Mouse (Mus musculus): Measurements from ENCODE around the gene Lamc1. TPM values are rescaled to one million over a fixed set of nuclear protein-coding genes. Genes with fewer than 3 reads are reported as not detected.

Gene Lamc1
- polyA plus RNA-seq, 1 experiment from 2014 or later = 52.0 TPM

- Histone ChIP-seq H3K27ac (no peak overlapping the region), H3K4me1 (peaks cover 29% of the 10 kb centered on the region), H3K9me3 (no peaks in the 10 kb centered on the region), H3K27me3 (no peaks in the 10 kb centered on the region), H3K4me2 (no peak overlapping the region; the same call in 1 of the 2 replicates), H3K4me3 (no peak overlapping the region), H3K36me3 (peaks cover 4% of the 10 kb centered on the region; the same call in 1 of the 2 replicates), H3K9ac (no peak overlapping the region)
- 77% methylated on average over 6 of the region's 6 CpGs for WGBS
- ATAC-seq (ENCODE audit: insufficient number of reproducible peaks, low FRiP score, low TSS enrichment, low read depth) = no peak
Observed at GRCm38 (mm10) chr1:153329306-153329705, 3.3 kb downstream of the Lamc1 start.

DNA sequence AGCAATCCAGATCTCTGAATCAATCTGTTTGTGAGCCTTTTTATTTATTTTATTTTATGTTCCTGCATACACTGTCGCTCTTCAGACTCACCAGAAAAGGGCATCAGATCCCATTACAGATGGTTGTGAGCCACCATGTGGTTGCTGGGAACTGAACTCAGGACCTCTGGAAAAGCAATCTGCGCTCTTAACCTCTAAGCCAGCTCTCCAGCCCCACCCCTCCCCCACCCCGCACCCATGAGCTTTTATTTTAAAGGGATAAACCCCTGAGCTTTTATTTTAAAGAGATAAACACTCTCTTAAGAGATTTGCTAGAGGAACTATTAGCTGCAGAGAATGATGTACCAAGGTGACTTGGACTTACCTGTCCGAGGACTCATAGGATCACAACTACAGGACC is 5.5 kb downstream of the Lamc1 start:
- peaks cover 22% of the 10 kb centered on the region for H3K4me1 ChIP-seq
- no peaks in the 10 kb centered on the region for H3K9me3 ChIP-seq
- H3K27me3 ChIP-seq = no peaks in the 10 kb centered on the region
- no peak overlapping the region for H3K4me3 ChIP-seq
- ATAC-seq (ENCODE audit: insufficient number of reproducible peaks, low FRiP score, low TSS enrichment, low read depth) = no peak
- WGBS = 80% methylated on average over 4 of the region's 4 CpGs
- no peak overlapping the region for H3K4me2 ChIP-seq
- no peak overlapping the region for H3K27ac ChIP-seq
- H3K9ac ChIP-seq = no peak overlapping the region
- H3K36me3 ChIP-seq = peaks cover 4% of the 10 kb centered on the region; the same call in 1 of the 2 replicates

DNA sequence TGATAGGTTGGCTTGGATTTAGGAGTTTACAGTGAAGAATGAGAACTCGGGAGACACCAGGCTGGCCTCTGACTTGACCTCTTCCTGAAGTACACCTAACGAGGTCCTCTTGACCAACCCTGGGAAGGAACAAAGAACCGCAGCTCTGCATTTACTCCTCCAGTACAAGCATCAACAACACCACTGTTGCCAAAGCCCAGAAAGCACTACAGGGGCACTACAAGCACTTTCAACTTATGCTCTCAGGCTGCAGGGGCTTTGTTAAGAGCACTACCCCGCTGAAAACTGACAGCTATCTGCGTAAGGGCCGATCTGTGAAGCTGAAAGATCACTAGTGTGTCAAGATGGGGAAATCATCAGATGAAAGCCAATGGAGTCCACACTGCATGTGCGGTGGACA is 6.4 kb downstream of the Lamc1 start:
- Histone ChIP-seq H3K9me3 (no peaks in the 10 kb centered on the region), H3K27me3 (no peaks in the 10 kb centered on the region), H3K4me2 (no peak overlapping the region), H3K4me3 (no peak overlapping the region), H3K9ac (no peak overlapping the region), H3K27ac (no peak overlapping the region), H3K4me1 (peaks cover 22% of the 10 kb centered on the region), H3K36me3 (peaks cover 4% of the 10 kb centered on the region; the same call in 1 of the 2 replicates)
- WGBS = 78% methylated on average over 7 of the region's 7 CpGs
- ATAC-seq (ENCODE audit: insufficient number of reproducible peaks, low FRiP score, low TSS enrichment, low read depth) = no peak

- no peaks in the 10 kb centered on the region for H3K9me3 ChIP-seq
- WGBS = 75% methylated on average over 12 of the region's 12 CpGs
- H3K9ac ChIP-seq = no peak overlapping the region
- H3K27me3 ChIP-seq = no peaks in the 10 kb centered on the region
- no peak overlapping the region for H3K27ac ChIP-seq
- no peak overlapping the region for H3K4me2 ChIP-seq
- H3K4me3 ChIP-seq = no peak overlapping the region
- H3K4me1 ChIP-seq = peaks cover 36% of the 10 kb centered on the region
- ATAC-seq (ENCODE audit: insufficient number of reproducible peaks, low FRiP score, low TSS enrichment, low read depth) = no peak
- peaks cover 2% of the 10 kb centered on the region; the same call in 1 of the 2 replicates for H3K36me3 ChIP-seq
Observed at GRCm38 (mm10) chr1:153321404-153321803, 11.2 kb downstream of the Lamc1 start.

DNA sequence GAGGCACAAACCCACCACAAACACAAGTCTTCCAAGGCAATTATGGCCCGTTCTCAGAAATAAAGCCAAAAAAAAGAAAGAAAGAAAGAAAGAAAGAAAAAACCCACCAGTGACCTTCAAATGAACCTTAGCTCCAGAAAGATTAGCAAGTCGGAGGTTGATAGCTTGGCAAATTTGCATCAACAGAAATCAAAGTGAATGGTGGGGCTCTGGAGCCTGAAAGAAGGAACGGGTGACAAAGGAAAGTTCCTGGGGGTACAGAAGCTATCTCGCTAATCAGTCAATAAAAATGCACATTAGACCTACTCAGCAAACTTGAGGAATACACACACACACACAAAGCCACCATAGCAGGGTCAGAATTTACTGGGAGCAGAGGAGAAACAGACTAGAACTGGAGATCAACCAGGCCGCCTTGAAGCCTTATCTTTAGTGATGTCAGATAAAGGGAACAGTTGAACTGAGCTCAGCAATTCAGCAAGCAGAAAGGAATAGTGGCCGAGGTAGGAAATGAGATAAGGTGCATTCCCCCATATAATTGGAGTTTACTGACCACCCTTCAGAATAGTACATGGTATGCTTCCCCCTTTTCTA is 11.9 kb downstream of the Lamc1 start:
- Histone ChIP-seq H3K27ac (no peak overlapping the region; the same call in 1 of the 2 replicates), H3K4me2 (no peak overlapping the region)

DNA sequence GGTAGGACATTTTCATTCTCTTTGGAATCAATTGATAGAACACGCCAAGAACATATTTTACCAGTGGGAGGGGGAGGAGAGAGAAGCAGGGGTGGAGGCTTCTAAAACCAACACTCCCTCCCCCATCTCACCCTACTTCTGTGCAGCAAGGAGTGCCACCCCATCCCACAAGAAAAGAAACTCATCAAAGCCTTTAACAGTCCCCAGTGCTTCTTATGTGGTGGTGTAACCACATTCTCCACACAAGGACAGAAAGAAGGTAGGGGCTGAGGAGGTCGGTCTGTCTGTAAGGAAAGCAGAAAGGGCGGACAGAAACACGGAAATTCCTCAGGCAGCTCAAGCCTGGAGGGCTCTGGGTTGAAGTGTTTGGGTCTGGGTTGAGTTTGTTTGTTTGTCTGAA is 12.5 kb downstream of the Lamc1 start:
- H3K27ac ChIP-seq = no peak overlapping the region; the same call in 1 of the 2 replicates
- no peaks in the 10 kb centered on the region for H3K36me3 ChIP-seq
- H3K9me3 ChIP-seq = no peaks in the 10 kb centered on the region
- no peak overlapping the region for H3K9ac ChIP-seq
- H3K4me1 ChIP-seq = peaks cover 36% of the 10 kb centered on the region
- no peak overlapping the region for H3K4me2 ChIP-seq
- no peaks in the 10 kb centered on the region for H3K27me3 ChIP-seq
- no peak overlapping the region for H3K4me3 ChIP-seq
- WGBS = 50% methylated on average over 4 of the region's 4 CpGs
- no peak for ATAC-seq (ENCODE audit: insufficient number of reproducible peaks, low FRiP score, low TSS enrichment, low read depth)

More for the DNA sequence above, 11.9 kb downstream of the Lamc1 start:
- H3K9me3 ChIP-seq = no peaks in the 10 kb centered on the region
- ATAC-seq (ENCODE audit: insufficient number of reproducible peaks, low FRiP score, low TSS enrichment, low read depth) = no peak
- H3K27me3 ChIP-seq = no peaks in the 10 kb centered on the region
- peaks cover 36% of the 10 kb centered on the region for H3K4me1 ChIP-seq
- H3K9ac ChIP-seq = no peak overlapping the region
- WGBS = 50% methylated on average over 6 of the region's 6 CpGs
- H3K36me3 ChIP-seq = no peaks in the 10 kb centered on the region
- H3K4me3 ChIP-seq = no peak overlapping the region

GRCm38 (mm10) chr1:153318741-153319140 is 13.8 kb downstream of the Lamc1 start:
- WGBS = 79% methylated on average over 1 of the region's 1 CpGs
- ATAC-seq (ENCODE audit: insufficient number of reproducible peaks, low FRiP score, low TSS enrichment, low read depth) = no peak
- H3K27me3 ChIP-seq = no peaks in the 10 kb centered on the region
- no peak overlapping the region for H3K27ac ChIP-seq
- no peak overlapping the region for H3K4me3 ChIP-seq
- H3K9me3 ChIP-seq = no peaks in the 10 kb centered on the region
- peaks cover 36% of the 10 kb centered on the region for H3K4me1 ChIP-seq
- H3K9ac ChIP-seq = no peak overlapping the region
- H3K36me3 ChIP-seq = no peaks in the 10 kb centered on the region
- H3K4me2 ChIP-seq = no peak overlapping the region

- no peak overlapping the region for H3K27ac ChIP-seq
- WGBS = 86% methylated on average over 7 of the region's 7 CpGs
- H3K9ac ChIP-seq = no peak overlapping the region
- no peak for ATAC-seq (ENCODE audit: insufficient number of reproducible peaks, low FRiP score, low TSS enrichment, low read depth)
- no peaks in the 10 kb centered on the region for H3K9me3 ChIP-seq
- no peak overlapping the region for H3K4me3 ChIP-seq
- H3K36me3 ChIP-seq = 0 out of 2 replicates have a peak, but pooled peaks cover 2% of the 10 kb centered on the region
- peaks cover 36% of the 10 kb centered on the region for H3K4me1 ChIP-seq
- no peak overlapping the region for H3K4me2 ChIP-seq
- no peaks in the 10 kb centered on the region for H3K27me3 ChIP-seq
Observed at GRCm38 (mm10) chr1:153318287-153318686, 14.3 kb downstream of the Lamc1 start.

- Histone ChIP-seq H3K4me2 (no peak overlapping the region), H3K9me3 (no peaks in the 10 kb centered on the region), H3K27ac (peak overlapping the region; percentile 61; the same call in 1 of the 2 replicates), H3K36me3 (0 out of 2 replicates have a peak, but pooled peaks cover 2% of the 10 kb centered on the region), H3K4me1 (peaks cover 36% of the 10 kb centered on the region), H3K9ac (no peak overlapping the region), H3K4me3 (no peak overlapping the region), H3K27me3 (no peaks in the 10 kb centered on the region)
- 48% methylated on average over 16 of the region's 16 CpGs for WGBS
- ATAC-seq (ENCODE audit: insufficient number of reproducible peaks, low FRiP score, low TSS enrichment, low read depth) = no peak
Observed at GRCm38 (mm10) chr1:153317486-153318260, 14.9 kb downstream of the Lamc1 start.

GRCm38 (mm10) chr1:153316956-153317355 is 15.6 kb downstream of the Lamc1 start:
- Histone ChIP-seq H3K36me3 (0 out of 2 replicates have a peak, but pooled peaks cover 2% of the 10 kb centered on the region), H3K27ac (peak overlapping the region; percentile 61; the same call in 1 of the 2 replicates), H3K9ac (no peak overlapping the region), H3K4me3 (no peak overlapping the region), H3K4me1 (peaks cover 36% of the 10 kb centered on the region), H3K4me2 (no peak overlapping the region), H3K9me3 (no peaks in the 10 kb centered on the region), H3K27me3 (no peaks in the 10 kb centered on the region)
- no peak for ATAC-seq (ENCODE audit: insufficient number of reproducible peaks, low FRiP score, low TSS enrichment, low read depth)
- WGBS = 68% methylated on average over 8 of the region's 8 CpGs

DNA sequence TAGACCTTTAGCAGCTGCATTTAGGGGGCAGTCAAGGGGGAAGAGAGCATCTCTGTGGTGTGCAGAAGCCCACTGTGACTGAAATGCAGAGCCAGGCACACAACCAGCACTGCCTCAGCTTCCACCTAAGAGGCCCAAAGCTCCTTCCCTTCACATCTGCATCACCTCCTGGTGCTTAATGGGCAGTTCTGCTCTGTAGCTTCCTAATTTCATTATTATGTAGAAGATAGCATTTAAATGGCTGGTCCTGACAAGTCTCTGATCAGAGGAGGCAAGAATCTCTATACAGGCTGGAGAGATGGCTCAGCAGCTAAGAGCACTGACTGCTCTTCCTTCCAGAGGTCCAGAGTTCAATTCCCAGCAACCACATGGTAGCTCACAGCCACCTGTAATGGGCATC is 16.3 kb downstream of the Lamc1 start:
- no peak overlapping the region for H3K9ac ChIP-seq
- H3K4me2 ChIP-seq = no peak overlapping the region
- no peak overlapping the region for H3K4me3 ChIP-seq
- no peak for ATAC-seq (ENCODE audit: insufficient number of reproducible peaks, low FRiP score, low TSS enrichment, low read depth)
- H3K36me3 ChIP-seq = 0 out of 2 replicates have a peak, but pooled peaks cover 2% of the 10 kb centered on the region
- no peaks in the 10 kb centered on the region for H3K9me3 ChIP-seq
- no peak overlapping the region for H3K27ac ChIP-seq
- peaks cover 35% of the 10 kb centered on the region for H3K4me1 ChIP-seq
- no peaks in the 10 kb centered on the region for H3K27me3 ChIP-seq

GRCm38 (mm10) chr1:153315121-153315520 is 17.5 kb downstream of the Lamc1 start:
- 84% methylated on average over 6 of the region's 6 CpGs for WGBS
- no peak for ATAC-seq (ENCODE audit: insufficient number of reproducible peaks, low FRiP score, low TSS enrichment, low read depth)
- peaks cover 29% of the 10 kb centered on the region for H3K4me1 ChIP-seq
- H3K4me2 ChIP-seq = no peak overlapping the region
- no peak overlapping the region for H3K4me3 ChIP-seq
- no peaks in the 10 kb centered on the region for H3K9me3 ChIP-seq
- no peak overlapping the region for H3K9ac ChIP-seq
- no peak overlapping the region for H3K27ac ChIP-seq
- 0 out of 2 replicates have a peak, but pooled peaks cover 2% of the 10 kb centered on the region for H3K36me3 ChIP-seq
- no peaks in the 10 kb centered on the region for H3K27me3 ChIP-seq
